Mouse (Mus musculus) kidney, postnatal 25 days (tissue): Measurements from ENCODE around the gene Fam19a5.

ENCODE experiments used
- DNase-seq, 2 experiments: peaks; one replicate each; pipeline ENCODE4 v3.0.0; 2021; ENCODE audit warnings: mixed read lengths in 2 of 2

Gene Fam19a5

GRCm38 (mm10) chr15:87765876-87766275 lies 221.8 kb downstream of the Fam19a5 start:
- no peak for DNase-seq

- no peak for DNase-seq
These were observed 229.9 kb downstream of the Fam19a5 start for GRCm38 (mm10) chr15:87773955-87774354.

- no peak for DNase-seq
These were observed 239.2 kb downstream of the Fam19a5 start for GRCm38 (mm10) chr15:87783331-87783730.

- no peak for DNase-seq
These were observed 245.6 kb downstream of the Fam19a5 start for GRCm38 (mm10) chr15:87789671-87790070.

- no peak for DNase-seq
These were observed 249.6 kb downstream of the Fam19a5 start for GRCm38 (mm10) chr15:87793661-87794060.

GRCm38 (mm10) chr15:87796571-87796970 lies 252.5 kb downstream of the Fam19a5 start:
- no peak for DNase-seq
